Comparison of ENCODE assay signal across 8 mouse cellular contexts in genomic region chr3:122078141-122078540, GRCm38 (mm10). TPM values are rescaled to one million over a fixed set of nuclear protein-coding genes. Genes with fewer than 3 reads are reported as not detected.
DNase-seq lines count a peak whose midpoint lies in the region; TF ChIP-seq lines count a peak whose summit lies in the region.

No protein-coding gene starts in this region.

- peaks cover 31% of the 10 kb centered on the region for H3K4me1 ChIP-seq in kidney, adult 2 months (ENCODE audit: control insufficient read depth, insufficient read depth, low read length)
- peaks cover 10% of the 10 kb centered on the region for H3K4me1 ChIP-seq in lung, adult 2 months (ENCODE audit: control insufficient read depth, insufficient read depth, low read length)

- peak overlapping the region; percentile 75 for H3K27ac ChIP-seq in kidney, adult 2 months (ENCODE audit: insufficient read depth, low read depth, low read length)

- TF ChIP-seq POLR2A in kidney, adult 2 months (IDR thresholded peaks at IDR 0.05; ENCODE audit: low read depth, low read length): no peak
- no peak; the same call in 1 of the 2 replicates for TF ChIP-seq POLR2A in lung, adult 2 months (IDR thresholded peaks at IDR 0.05; ENCODE audit: borderline replicate concordance, extremely low read depth, low read depth, low read length)

- H3K27me3 ChIP-seq in C2C12 (ENCODE audit: control insufficient read depth, insufficient read depth, insufficient read length): no peaks in the 10 kb centered on the region
- H3K27me3 ChIP-seq in kidney, adult 2 months (replicated peaks; ENCODE audit: control insufficient read depth, insufficient read depth, low read length): no peaks in the 10 kb centered on the region

- H3K4me3 ChIP-seq in C2C12 (ENCODE audit: insufficient read depth, poor library complexity, severe bottlenecking): no peak overlapping the region
- no peak overlapping the region for H3K4me3 ChIP-seq in kidney, adult 2 months (ENCODE audit: insufficient read depth, low read depth, low read length)
- no peak overlapping the region for H3K4me3 ChIP-seq in lung, adult 2 months (replicated peaks; ENCODE audit: extremely low read depth, low read depth, low read length)

- WGBS in kidney, adult 2 months: 53% methylated on average over 6 of the region's 6 CpGs
- 33% methylated on average over 6 of the region's 6 CpGs for WGBS in lung, adult 2 months

- TF ChIP-seq CTCF in C2C12 (IDR thresholded peaks at IDR 0.05; ENCODE audit: control insufficient read depth, insufficient read depth, insufficient read length): no peak
- no peak for TF ChIP-seq CTCF in kidney, adult 2 months (conservative IDR thresholded peaks at IDR 0.05; ENCODE audit: insufficient read depth, insufficient read length, low read depth, low read length)
- no peak for TF ChIP-seq CTCF in lung, adult 2 months (IDR thresholded peaks at IDR 0.05; ENCODE audit: insufficient read depth, low read length)

- no peaks in the 10 kb centered on the region for H3K79me2 ChIP-seq in C2C12 (ENCODE audit: control insufficient read depth, insufficient read depth)

- no peak overlapping the region for H3ac ChIP-seq in C2C12 (ENCODE audit: control insufficient read depth, insufficient read length, low read depth)

- no peaks in the 10 kb centered on the region for H3K36me3 ChIP-seq in C2C12 (ENCODE audit: control insufficient read depth, insufficient read depth)
- no peaks in the 10 kb centered on the region for H3K36me3 ChIP-seq in kidney, adult 2 months (ENCODE audit: control insufficient read depth, insufficient read depth, low read length)

- no peaks in the 10 kb centered on the region for H3K79me3 ChIP-seq in C2C12 (ENCODE audit: low read depth)

- DNase-seq in adrenal gland, postnatal 10 days: peak; percentile 36
- peak; percentile 31 to 45 for DNase-seq in frontal cortex, postnatal 36 days (ENCODE audit: low spot score in 2 of 2)
- peak; percentile 89 for DNase-seq in kidney, adult 2 months
- peak; percentile 24 for DNase-seq in lung, adult 2 months
- peak; percentile 45 to 49 for DNase-seq in right cerebral cortex, postnatal 36 days (ENCODE audit: low spot score in 2 of 2)
- no peak for DNase-seq in cerebellum, adult 11 months
- no peak for DNase-seq in spleen, adult 18-20 months

TF ChIP-seq in C2C12, 6 proteins besides CTCF, POLR2A, EP300 and RAD21:
- TF ChIP-seq MYOG (IDR thresholded peaks at IDR 0.05; ENCODE audit: control insufficient read depth, extremely low read depth, insufficient read length) (no peak), MYOD1 (IDR thresholded peaks at IDR 0.05; ENCODE audit: control insufficient read depth, insufficient read length, low read depth) (peak; percentile 49)

RNA-seq across cellular contexts. Expression of gene Abca4, which starts 33.9 kb away (rescaled TPM):
- 0.02 TPM for polyA plus RNA-seq in C2C12 (2012; fragmentation: generic; extraction: Trizol)
- 1 to 10 TPM; 1.8 to 2.7 TPM for total RNA-seq in adrenal gland, postnatal 10 days (2021)
- 8.2 and 9.9 TPM in 2 replicates for polyA plus RNA-seq in kidney, adult 2 months (2012; rRNA removed)
- polyA plus RNA-seq in lung, adult 2 months (2012; rRNA removed): 5.1 and 5.2 TPM in 2 replicates

Comparison
In these comparisons a context has a peak if more than half of its experiments do, and no peak if none do; other contexts are left out.
1. DNase-seq: peak in adrenal gland, postnatal 10 days (single experiment), frontal cortex, postnatal 36 days (2 of 2), kidney, adult 2 months (single experiment), lung, adult 2 months (single experiment) and right cerebral cortex, postnatal 36 days (2 of 2); none in cerebellum, adult 11 months (single experiment) and spleen, adult 18-20 months (0 of 2).